Mouse (Mus musculus): ENCODE results near the gene Slc5a1. TPM values are rescaled to one million over a fixed set of nuclear protein-coding genes. Genes with fewer than 3 reads are reported as not detected.

Gene Slc5a1
- total RNA-seq, 1 experiment from 2014 or later, result not detected

Other genes starting within 250 kb of the Slc5a1 start
- 22.1 to 49.8 TPM (median 23.9 TPM) in 3 replicates for gene Prr14l, start 250.0 kb upstream of the Slc5a1 start, total RNA-seq (2017)
- 18.7 to 49.2 TPM (median 47.3 TPM) in 3 replicates for gene Depdc5, start 240.5 kb upstream of the Slc5a1 start, total RNA-seq (2017)
- gene Ywhah, start 85.4 kb upstream of the Slc5a1 start, total RNA-seq (2017), result 137 to 272 TPM (median 186 TPM) in 3 replicates
- gene Spon2, start 114.2 kb downstream of the Slc5a1 start, total RNA-seq (2017), result not detected in 3 replicates
- gene Ctbp1, start 170.8 kb downstream of the Slc5a1 start, total RNA-seq (2017), result 106 to 143 TPM (median 135 TPM) in 3 replicates
- gene Maea, start 231.3 kb downstream of the Slc5a1 start, total RNA-seq (2017), result 131 to 170 TPM (median 150 TPM) in 3 replicates